Mouse (Mus musculus): ENCODE measurements around the gene Nynrin. TPM values are rescaled to one million over a fixed set of nuclear protein-coding genes. Genes with fewer than 3 reads are reported as not detected.

Nynrin gene
- total RNA-seq, 2 experiments from 2014 or later = 7.2 to 7.5 TPM

- DNase-seq = no peak
- intact Hi-C loops (cut with DNase I; ENCODE audit: low total_unique reads) = loop anchor here (2.0 kb wide), 1 partner anchor 40 kb away; no protein-coding TSS in a partner anchor
Observed at GRCm38 (mm10) chr14:55872551-55872950, 18.7 kb downstream of the Nynrin start.

- no peak for DNase-seq
- intact Hi-C loops (cut with DNase I; ENCODE audit: low total_unique reads) = loop anchor here (2.0 kb wide), 1 partner anchor 40 kb away; no protein-coding TSS in a partner anchor
Observed at GRCm38 (mm10) chr14:55873242-55873713, 19.5 kb downstream of the Nynrin start.

- intact Hi-C loops (cut with DNase I; ENCODE audit: low total_unique reads) = loop anchor here (2.0 kb wide), 1 partner anchor 39 kb away; no protein-coding TSS in a partner anchor
- peak; percentile 71 for DNase-seq
Observed at GRCm38 (mm10) chr14:55873714-55874683, 20.2 kb downstream of the Nynrin start.

- intact Hi-C loops (cut with DNase I; ENCODE audit: low total_unique reads) = no loop called here
Observed at GRCm38 (mm10) chr14:55877469-55878315, 23.9 kb downstream of the Nynrin start.

GRCm38 (mm10) chr14:55878316-55878940 is 24.6 kb downstream of the Nynrin start:
- intact Hi-C loops (cut with DNase I; ENCODE audit: low total_unique reads) = no loop called here
- DNase-seq = no peak

More at GRCm38 (mm10) chr14:55877469-55878315, 23.9 kb downstream of the Nynrin start:
- no peak for DNase-seq

- intact Hi-C loops (cut with DNase I; ENCODE audit: low total_unique reads) = no loop called here
- DNase-seq = peak; percentile 61
Observed at GRCm38 (mm10) chr14:55879623-55880022, 25.8 kb downstream of the Nynrin start.

- intact Hi-C loops (cut with DNase I; ENCODE audit: low total_unique reads) = no loop called here
Observed at GRCm38 (mm10) chr14:55880982-55881381, 27.2 kb downstream of the Nynrin start.

GRCm38 (mm10) chr14:55882171-55882641 is 28.4 kb downstream of the Nynrin start:
- intact Hi-C loops (cut with DNase I; ENCODE audit: low total_unique reads) = no loop called here
- DNase-seq = no peak

More at GRCm38 (mm10) chr14:55880982-55881381, 27.2 kb downstream of the Nynrin start:
- no peak for DNase-seq

- intact Hi-C loops (cut with DNase I; ENCODE audit: low total_unique reads) = no loop called here
Observed at GRCm38 (mm10) chr14:55883149-55883661, 29.4 kb downstream of the Nynrin start.

GRCm38 (mm10) chr14:55883663-55884062 is 29.9 kb downstream of the Nynrin start:
- intact Hi-C loops (cut with DNase I; ENCODE audit: low total_unique reads) = no loop called here
- no peak for DNase-seq

More at GRCm38 (mm10) chr14:55883149-55883661, 29.4 kb downstream of the Nynrin start:
- DNase-seq = no peak

GRCm38 (mm10) chr14:55884166-55884565 is 30.4 kb downstream of the Nynrin start, which contains the start of gene Cbln3:
Cbln3 (minus strand) TSS chr14:55884392.
- intact Hi-C loops (cut with DNase I; ENCODE audit: low total_unique reads) = no loop called here
- DNase-seq = peak; percentile 73

- peak; percentile 95 for DNase-seq
- intact Hi-C loops (cut with DNase I; ENCODE audit: low total_unique reads) = no loop called here
Observed at GRCm38 (mm10) chr14:55884713-55885113, 30.9 kb downstream of the Nynrin start, which contains the start of gene Khnyn. Khnyn (plus strand) TSS chr14:55884947.

- no peak for DNase-seq
- intact Hi-C loops (cut with DNase I; ENCODE audit: low total_unique reads) = no loop called here
Observed at GRCm38 (mm10) chr14:55885114-55885790, 31.4 kb downstream of the Nynrin start.

- DNase-seq = peak; percentile 58
- intact Hi-C loops (cut with DNase I; ENCODE audit: low total_unique reads) = no loop called here
Observed at GRCm38 (mm10) chr14:55885791-55886271, 32.0 kb downstream of the Nynrin start.

- intact Hi-C loops (cut with DNase I; ENCODE audit: low total_unique reads) = no loop called here
- DNase-seq = no peak
Observed at GRCm38 (mm10) chr14:55886571-55887382, 33.0 kb downstream of the Nynrin start.

GRCm38 (mm10) chr14:55897671-55898070 is 43.9 kb downstream of the Nynrin start:
- intact Hi-C loops (cut with DNase I; ENCODE audit: low total_unique reads) = no loop called here

GRCm38 (mm10) chr14:55898947-55899346 is 45.1 kb downstream of the Nynrin start:
- DNase-seq = no peak
- intact Hi-C loops (cut with DNase I; ENCODE audit: low total_unique reads) = no loop called here

More at GRCm38 (mm10) chr14:55897671-55898070, 43.9 kb downstream of the Nynrin start:
- DNase-seq = no peak
